Mouse (Mus musculus) liver, adult 2 months (tissue): ENCODE data around the gene Nufip2.

Experiments used
- CTCF ChIP-seq: fragments of 200-500 bp; IDR thresholded peaks from 2 replicates; pipeline ENCODE4 v1.5.1; 2011; ENCODE audit warnings: low read depth, low read length, control low read depth
- POLR2A ChIP-seq: fragments of 200-500 bp; IDR thresholded peaks from 2 replicates; pipeline ENCODE4 v1.6.1; 2011; ENCODE audit warnings: low read length, control low read depth; ENCODE audit not compliant: insufficient read depth; ENCODE audit errors: extremely low read depth

DNA sequence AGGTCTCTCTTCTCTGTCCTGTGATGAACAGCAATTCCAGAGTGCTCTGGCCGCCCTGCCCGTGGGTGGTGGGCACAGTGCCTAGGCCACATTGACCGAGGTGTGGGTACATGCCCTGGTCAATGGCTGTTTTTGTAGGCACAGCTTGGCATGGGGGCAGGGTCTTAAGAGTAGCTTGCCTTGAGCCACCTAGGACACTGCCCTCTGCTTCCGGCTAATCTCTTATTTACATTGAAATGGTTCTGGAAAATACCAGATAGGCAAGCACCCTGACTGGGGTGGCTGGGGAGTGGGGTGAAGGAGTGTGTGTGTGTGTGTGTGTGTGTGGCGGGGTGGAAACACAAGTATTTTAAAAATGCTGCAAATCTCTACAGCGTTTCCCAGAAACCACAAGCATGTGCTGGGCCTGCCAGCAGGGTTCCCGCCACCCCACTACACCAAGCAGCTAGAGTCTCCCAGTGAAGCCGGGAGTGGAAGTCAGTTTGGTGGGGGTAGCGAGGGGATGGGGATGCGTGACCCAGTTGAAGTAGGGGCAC, 97.3 kb downstream of the Nufip2 start:
- TF ChIP-seq POLR2A: no peak
- TF ChIP-seq CTCF: no peak
